Mouse (Mus musculus) MEL (cell line): ENCODE measurements around the gene Caap1. TPM values are rescaled to one million over a fixed set of nuclear protein-coding genes. Genes with fewer than 3 reads are reported as not detected.

Source experiments
- DNase-seq: peaks from one replicate; pipeline ENCODE4 v3.0.0; 2011; ENCODE audit warnings: low read depth, low spot score
- H3K27ac ChIP-seq: 2 replicates; pipeline ENCODE4 v1.5.1; 2012; ENCODE audit warnings: low read depth, mild to moderate bottlenecking, control low read depth, low read length, moderate library complexity; ENCODE audit not compliant: control insufficient read depth
- H3K27me3 ChIP-seq, 2 experiments: fragments of 150-350 bp in 1 of 2; sonication (generic) in 1 of 2; 2 replicates each; pipeline ENCODE4 v1.6.1; 2012; ENCODE audit warnings: low read length in 2 of 2, mild to moderate bottlenecking in 2 of 2, improper control_type of control experiment in 1 of 2, moderate library complexity in 1 of 2; ENCODE audit not compliant: insufficient read depth in 2 of 2, control insufficient read depth in 1 of 2
- H3K36me3 ChIP-seq, 2 experiments: 2 replicates each; pipeline ENCODE4 v1.6.1; 2012 to 2014; ENCODE audit warnings: low read length in 2 of 2, improper control_type of control experiment in 1 of 2, inconsistent platforms in 1 of 2, mild to moderate bottlenecking in 1 of 2; ENCODE audit not compliant: insufficient read depth in 2 of 2, control insufficient read depth in 1 of 2
- H3K4me1 ChIP-seq, 2 experiments: fragments of 150-350 bp in 1 of 2; sonication (generic) in 1 of 2; 2 replicates each; pipeline ENCODE4 v1.6.1; 2012; ENCODE audit warnings: low read length in 2 of 2, improper control_type of control experiment in 1 of 2, mild to moderate bottlenecking in 1 of 2; ENCODE audit not compliant: insufficient read depth in 2 of 2, control insufficient read depth in 1 of 2
- H3K4me3 ChIP-seq, 2 experiments: fragments of 150-350 bp in 1 of 2; sonication (generic) in 1 of 2; 2 replicates each; pipeline ENCODE4 v1.5.1; 2012; ENCODE audit warnings: low read depth in 2 of 2, low read length in 2 of 2, mild to moderate bottlenecking in 2 of 2, moderate library complexity in 2 of 2, control low read depth in 1 of 2, improper control_type of control experiment in 1 of 2; ENCODE audit not compliant: control insufficient read depth in 1 of 2, insufficient read depth in 1 of 2
- H3K79me2 ChIP-seq: 2 replicates; pipeline ENCODE4 v1.6.1; 2012; ENCODE audit warnings: mild to moderate bottlenecking, low read length, moderate library complexity; ENCODE audit not compliant: control insufficient read depth, poor library complexity, insufficient read depth
- H3K9ac ChIP-seq: 2 replicates; pipeline ENCODE4 v1.6.1; 2012; ENCODE audit warnings: low read depth, mild to moderate bottlenecking, control low read depth, low read length, moderate library complexity; ENCODE audit not compliant: control insufficient read depth, poor library complexity, severe bottlenecking
- H3K9me3 ChIP-seq: fragments of 150-350 bp; sonication (generic); replicated peaks from 2 replicates; pipeline ENCODE4 v1.6.1; 2012; ENCODE audit warnings: mild to moderate bottlenecking, low read length, improper control_type of control experiment, moderate library complexity; ENCODE audit not compliant: insufficient read depth
- BHLHE40 ChIP-seq: IDR thresholded peaks from 2 replicates; pipeline ENCODE4 v1.6.1; 2012; ENCODE audit warnings: low read depth, mild to moderate bottlenecking, inconsistent platforms, low read length, improper control_type of control experiment, borderline replicate concordance
- CHD2 ChIP-seq: IDR thresholded peaks from 2 replicates; pipeline ENCODE4 v1.6.1; 2011; ENCODE audit warnings: low read length, improper control_type of control experiment
- ELF1 ChIP-seq: IDR thresholded peaks from 2 replicates; pipeline ENCODE4 v1.6.1; 2014; ENCODE audit warnings: low read depth, mild to moderate bottlenecking, inconsistent platforms, low read length, improper control_type of control experiment, moderate library complexity
- HCFC1 ChIP-seq: IDR thresholded peaks from 2 replicates; pipeline ENCODE4 v1.6.1; 2012; ENCODE audit warnings: low read depth, mild to moderate bottlenecking, inconsistent platforms, low read length, improper control_type of control experiment, moderate library complexity
- JUND ChIP-seq: IDR thresholded peaks from 2 replicates; pipeline ENCODE4 v1.6.1; 2011; ENCODE audit warnings: low read depth, mild to moderate bottlenecking, improper control_type of control experiment, low read length
- MAFK ChIP-seq: IDR thresholded peaks from 2 replicates; pipeline ENCODE4 v1.6.1; 2011; ENCODE audit warnings: low read depth, mild to moderate bottlenecking, low read length, improper control_type of control experiment, borderline replicate concordance
- MAX ChIP-seq: IDR thresholded peaks from 2 replicates; pipeline ENCODE4 v1.6.1; 2011; ENCODE audit warnings: low read length, improper control_type of control experiment
- MAZ ChIP-seq: IDR thresholded peaks from 2 replicates; pipeline ENCODE4 v1.6.1; 2012; ENCODE audit warnings: low read depth, mild to moderate bottlenecking, inconsistent platforms, low read length, improper control_type of control experiment
- MXI1 ChIP-seq: IDR thresholded peaks from 2 replicates; pipeline ENCODE4 v1.6.1; 2011; ENCODE audit warnings: mild to moderate bottlenecking, low read depth, low read length, improper control_type of control experiment
- MYC ChIP-seq: IDR thresholded peaks from 2 replicates; pipeline ENCODE4 v1.6.1; 2011; ENCODE audit warnings: low read depth, mild to moderate bottlenecking, low read length, improper control_type of control experiment, moderate library complexity
- NRF1 ChIP-seq: IDR thresholded peaks from 2 replicates; pipeline ENCODE4 v1.6.1; 2014; ENCODE audit warnings: low read depth, mild to moderate bottlenecking, inconsistent platforms, low read length, improper control_type of control experiment, moderate library complexity; ENCODE audit not compliant: poor library complexity, insufficient read depth, severe bottlenecking
- POLR2A ChIP-seq, 2 experiments: IDR thresholded peaks; 2 replicates each; pipeline ENCODE4 v1.6.1; 2011 to 2012; ENCODE audit warnings: low read length in 2 of 2, mild to moderate bottlenecking in 2 of 2, control low read depth in 1 of 2, improper control_type of control experiment in 1 of 2, low read depth in 1 of 2, moderate library complexity in 1 of 2; ENCODE audit not compliant: control insufficient read depth in 1 of 2, insufficient read depth in 1 of 2, poor library complexity in 1 of 2
- POLR2AphosphoS5 ChIP-seq: IDR thresholded peaks from 2 replicates; pipeline ENCODE4 v1.6.1; 2012; ENCODE audit warnings: low read depth, borderline replicate concordance, mild to moderate bottlenecking, inconsistent platforms, low read length, moderate library complexity, mixed read lengths
- RAD21 ChIP-seq: IDR thresholded peaks from 2 replicates; pipeline ENCODE4 v1.6.1; 2011; ENCODE audit warnings: mild to moderate bottlenecking, low read depth, low read length, improper control_type of control experiment
- SMC3 ChIP-seq: IDR thresholded peaks from 2 replicates; pipeline ENCODE4 v1.6.1; 2011; ENCODE audit warnings: low read depth, low read length, improper control_type of control experiment
- TAL1 ChIP-seq: IDR thresholded peaks from 2 replicates; pipeline ENCODE4 v1.6.1; 2012; ENCODE audit warnings: mild to moderate bottlenecking, inconsistent platforms, low read length, moderate library complexity, mixed read lengths
- USF1 ChIP-seq: IDR thresholded peaks from 2 replicates; pipeline ENCODE4 v1.6.1; 2014; ENCODE audit warnings: low read depth, mild to moderate bottlenecking, inconsistent platforms, low read length, improper control_type of control experiment, moderate library complexity
- ZC3H11A ChIP-seq: IDR thresholded peaks from 2 replicates; pipeline ENCODE4 v1.6.1; 2012; ENCODE audit warnings: low read depth, mild to moderate bottlenecking, inconsistent platforms, low read length, improper control_type of control experiment
- ZKSCAN1 ChIP-seq: IDR thresholded peaks from 2 replicates; pipeline ENCODE4 v1.6.1; 2012; ENCODE audit warnings: low read depth, mild to moderate bottlenecking, inconsistent platforms, low read length, improper control_type of control experiment, moderate library complexity
- polyA plus RNA-seq, 2 experiments: library from polyadenylated mRNA; stranded (reverse) in 1 of 2; unstranded in 1 of 2; fragments of >175 nt in 1 of 2; fragments of >200 nt in 1 of 2; gene quantifications; 2 replicates each; pipeline versions ENCODE4 v1.2.1 to v1.2.4; 2012; ENCODE audit warnings: low replicate concordance in 2 of 2, low read depth in 1 of 2; ENCODE audit not compliant: insufficient read length in 2 of 2, insufficient read depth in 1 of 2, missing spikeins in 1 of 2
- total RNA-seq: library from RNA; depleted of rRNA; stranded (reverse); fragments of 300-350 nt; gene quantifications from 2 replicates; pipeline ENCODE4 v1.2.3, GENCODE M21; 2012

The Caap1 gene
- total and polyA plus RNA-seq, 3 experiments: 12.8 to 13.9 TPM; not detected in 1

DNA sequence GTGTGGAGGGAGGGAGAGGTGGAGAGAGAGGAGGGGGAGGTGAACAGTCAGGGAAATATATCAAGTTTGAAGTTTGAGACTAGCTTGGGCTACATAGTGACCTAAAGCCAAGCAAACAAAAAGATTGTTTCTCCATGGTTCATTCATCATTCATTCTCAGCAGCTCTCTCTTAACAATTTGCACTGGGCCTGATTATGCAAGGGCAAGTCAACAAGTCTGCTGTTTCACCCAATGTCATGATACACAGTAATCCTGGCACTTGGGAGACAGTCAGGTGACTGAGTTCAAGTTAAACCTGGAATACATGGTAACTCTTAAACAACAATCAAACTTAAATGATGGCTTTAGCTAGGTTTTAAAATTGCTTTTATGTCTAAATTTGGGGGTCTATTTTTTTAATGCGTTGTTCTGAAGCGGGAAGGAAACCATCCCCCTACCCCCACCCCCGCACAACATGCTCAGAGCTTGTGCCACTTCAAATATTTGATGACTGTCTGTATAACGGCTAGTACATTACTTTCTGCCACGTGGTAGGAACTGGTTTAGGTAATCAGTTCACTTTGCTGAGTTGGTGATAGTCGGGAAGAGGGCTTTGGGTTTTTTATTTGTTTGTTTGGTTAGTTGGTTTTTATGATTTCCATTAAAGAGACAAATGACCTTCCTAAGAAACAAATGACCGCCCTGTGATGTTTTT, 5.5 kb upstream of the Caap1 start:
- no peak for DNase-seq
- H3K9me3 ChIP-seq: no peaks in the 10 kb centered on the region
- TF ChIP-seq MAFK (no peak), RAD21 (no peak), ZC3H11A (no peak), CHD2 (no peak), JUND (no peak), POLR2AphosphoS5 (no peak), SMC3 (no peak), USF1 (no peak), ZKSCAN1 (no peak), MAX (no peak), MYC (no peak), MAZ (no peak), TAL1 (no peak), BHLHE40 (no peak), POLR2A (IDR thresholded peaks at IDR 0.05; ENCODE audit: control insufficient read depth in 1 of 2, insufficient read depth in 1 of 2, low read depth in 1 of 2, low read length in 2 of 2, poor library complexity in 1 of 2) (no peak), ELF1 (no peak), MXI1 (no peak), HCFC1 (no peak)
- H3K79me2 ChIP-seq: no peaks in the 10 kb centered on the region
- H3K4me1 ChIP-seq: peaks cover 5 to 12% of the 10 kb centered on the region in 2 experiments
- H3K4me3 ChIP-seq: no peak overlapping the region
- no peak overlapping the region for H3K9ac ChIP-seq
- peaks cover 4 to 19% of the 10 kb centered on the region in 2 experiments; a peak in 3 of 4 replicates for H3K36me3 ChIP-seq
- H3K27ac ChIP-seq: no peak overlapping the region
- no peaks in the 10 kb centered on the region for H3K27me3 ChIP-seq

DNA sequence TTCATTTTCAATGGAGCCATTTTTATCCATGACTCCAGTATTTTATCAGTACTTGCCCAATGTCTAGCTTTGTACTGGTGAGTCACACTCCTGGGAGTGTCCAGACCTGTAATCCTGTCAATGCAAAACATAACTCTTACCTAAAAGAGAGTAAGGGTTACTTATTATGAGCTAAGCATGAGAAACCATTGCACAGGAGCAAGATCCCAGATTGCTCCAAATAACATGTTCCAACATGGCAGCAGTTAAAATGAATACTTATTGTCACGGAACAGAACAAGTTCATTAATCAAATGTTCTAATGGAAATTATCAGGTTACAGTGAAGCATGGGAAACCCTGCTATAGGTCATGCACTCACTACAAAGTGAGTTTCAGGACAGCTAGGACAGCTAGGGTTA, 3.7 kb upstream of the Caap1 start:
- H3K79me2 ChIP-seq: peaks cover 11% of the 10 kb centered on the region
- no peak overlapping the region for H3K27ac ChIP-seq
- peaks cover 3 to 12% of the 10 kb centered on the region in 2 experiments for H3K4me1 ChIP-seq
- H3K9me3 ChIP-seq: no peaks in the 10 kb centered on the region
- no peak for DNase-seq
- no peaks in the 10 kb centered on the region for H3K27me3 ChIP-seq
- H3K4me3 ChIP-seq: no peak overlapping the region
- H3K36me3 ChIP-seq: peaks cover 0 to 18% of the 10 kb centered on the region in 2 experiments; a peak in 2 of 4 replicates
- TF ChIP-seq MAFK (no peak), SMC3 (no peak), NRF1 (no peak)
- no peak overlapping the region for H3K9ac ChIP-seq
